Mouse (Mus musculus) lung, adult 2 months (tissue): ENCODE results near the gene Nfkb2.

Source experiments
- CTCF ChIP-seq: fragments of 200-500 bp; IDR thresholded peaks from 2 replicates; pipeline ENCODE4 v1.5.1; 2011; ENCODE audit warnings: mild to moderate bottlenecking, low read length, control low read depth; ENCODE audit not compliant: insufficient read depth
- POLR2A ChIP-seq: fragments of 200-500 bp; IDR thresholded peaks from 2 replicates; pipeline ENCODE4 v1.6.1; 2011; ENCODE audit warnings: low read depth, mild to moderate bottlenecking, control low read depth, low read length, borderline replicate concordance; ENCODE audit errors: extremely low read depth

DNA sequence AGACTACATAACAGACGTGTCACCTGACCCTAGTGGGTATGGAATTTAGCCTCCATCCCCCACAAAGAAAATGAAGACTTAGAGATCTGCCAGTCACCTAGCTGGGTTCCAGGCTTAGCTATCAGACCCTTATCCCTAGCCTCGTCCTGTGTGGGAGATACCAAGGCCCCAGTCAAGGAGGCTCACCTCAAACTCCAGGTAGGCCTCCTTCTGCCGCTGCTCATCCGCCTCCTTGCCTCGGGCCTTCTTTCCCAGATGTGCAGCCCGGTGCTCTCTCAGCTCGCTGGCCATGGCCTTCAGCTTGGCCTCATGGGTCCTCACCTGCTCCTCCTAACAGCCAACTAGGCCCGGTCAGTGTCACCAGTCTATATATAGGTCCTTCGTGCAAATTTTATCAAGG, 9.0 kb downstream of the Nfkb2 start:
- TF ChIP-seq CTCF (no peak), POLR2A (no peak)
